Mouse (Mus musculus) liver, postnatal 0 days (tissue): Measurements from ENCODE around the gene 9530053A07Rik.

Experiments used
- CTCF ChIP-seq: sonication (generic); IDR thresholded peaks from 2 replicates; pipeline ENCODE4 v1.5.1; 2016; ENCODE audit warnings: antibody characterized with exemption, low read depth
- EP300 ChIP-seq: IDR thresholded peaks from 2 replicates; pipeline ENCODE4 v1.6.1; 2016; ENCODE audit warnings: antibody characterized with exemption, low read depth, mild to moderate bottlenecking

- TF ChIP-seq CTCF (no peak), EP300 (no peak)
Observed at GRCm38 (mm10) chr7:28084215-28084614, 45.1 kb upstream of the 9530053A07Rik start.
